Mouse (Mus musculus): ENCODE measurements around the gene Garem2.

The Garem2 gene

DNA sequence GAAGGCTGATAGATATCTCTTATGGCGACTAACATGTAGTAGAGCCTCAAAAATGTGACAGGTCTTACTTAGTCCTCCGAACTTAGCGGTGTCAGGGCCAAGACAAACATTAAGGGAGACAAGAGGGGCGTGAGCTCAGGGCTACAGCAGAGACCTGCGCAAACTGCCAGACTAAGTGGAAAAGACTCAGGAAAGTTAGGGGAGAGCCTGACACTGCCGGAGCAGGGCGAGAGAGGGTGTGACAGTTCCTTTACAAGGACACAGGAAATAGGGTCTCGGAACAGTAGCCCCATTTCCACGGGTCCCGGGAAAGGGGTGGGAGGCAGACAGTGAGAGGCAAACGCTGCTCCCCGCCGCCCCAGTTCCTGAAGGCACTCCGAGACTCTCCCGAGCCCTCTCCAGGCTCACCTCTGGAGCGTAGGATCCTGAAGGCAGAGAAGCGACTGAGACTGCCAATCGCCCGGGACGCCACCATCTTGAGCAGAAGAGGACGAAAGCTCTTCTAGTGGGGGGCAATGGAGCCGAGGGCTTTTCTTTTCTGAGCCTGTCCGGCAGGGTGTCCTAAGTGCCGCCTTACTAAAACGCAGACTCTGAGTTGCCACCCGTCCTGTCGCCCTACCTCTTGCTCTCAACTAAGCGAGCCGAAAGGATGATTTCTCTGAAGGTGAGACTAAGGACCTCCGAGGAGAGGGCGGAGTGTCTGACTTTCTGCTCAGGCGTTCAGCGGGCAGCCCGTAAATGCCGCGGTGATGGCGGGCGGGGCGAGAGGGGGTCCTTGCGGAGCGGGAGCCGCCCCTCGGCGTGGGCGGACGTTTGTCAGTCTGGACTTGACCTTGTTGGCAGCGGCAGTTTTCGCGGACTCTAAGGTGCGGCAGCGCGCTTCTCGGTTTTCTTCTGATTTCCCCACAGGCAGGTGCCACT lies 49.8 kb downstream of the Garem2 start, which contains the start of the genes Hadha and Hadhb:
Gene Hadha (minus strand): TSS at position 689 of the 921 bp plus-strand sequence.
Gene Hadhb (plus strand): TSS at position 775 of the 921 bp plus-strand sequence.
- DNase-seq = peak; percentile 93

DNA sequence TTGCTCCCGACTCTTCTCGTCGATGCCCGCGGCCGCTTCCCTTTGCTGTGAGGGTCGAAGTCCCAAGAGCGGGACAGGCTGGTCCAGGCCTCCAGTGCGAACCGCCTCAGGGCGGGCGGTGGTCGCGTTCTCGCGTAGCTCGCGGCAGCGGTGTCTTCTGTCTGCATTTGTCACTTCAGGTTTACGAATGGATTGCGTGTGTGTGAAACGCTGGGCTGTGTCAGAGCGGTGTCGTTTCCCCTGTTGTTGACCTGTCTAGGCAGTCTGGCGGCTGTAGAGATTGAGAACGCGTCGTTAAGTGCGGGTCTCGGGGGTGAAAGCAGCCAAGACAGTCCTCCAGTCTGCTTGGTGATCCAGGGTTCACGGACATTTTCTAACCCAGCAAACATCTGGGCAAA lies 50.4 kb downstream of the Garem2 start:
- DNase-seq = no peak

DNA sequence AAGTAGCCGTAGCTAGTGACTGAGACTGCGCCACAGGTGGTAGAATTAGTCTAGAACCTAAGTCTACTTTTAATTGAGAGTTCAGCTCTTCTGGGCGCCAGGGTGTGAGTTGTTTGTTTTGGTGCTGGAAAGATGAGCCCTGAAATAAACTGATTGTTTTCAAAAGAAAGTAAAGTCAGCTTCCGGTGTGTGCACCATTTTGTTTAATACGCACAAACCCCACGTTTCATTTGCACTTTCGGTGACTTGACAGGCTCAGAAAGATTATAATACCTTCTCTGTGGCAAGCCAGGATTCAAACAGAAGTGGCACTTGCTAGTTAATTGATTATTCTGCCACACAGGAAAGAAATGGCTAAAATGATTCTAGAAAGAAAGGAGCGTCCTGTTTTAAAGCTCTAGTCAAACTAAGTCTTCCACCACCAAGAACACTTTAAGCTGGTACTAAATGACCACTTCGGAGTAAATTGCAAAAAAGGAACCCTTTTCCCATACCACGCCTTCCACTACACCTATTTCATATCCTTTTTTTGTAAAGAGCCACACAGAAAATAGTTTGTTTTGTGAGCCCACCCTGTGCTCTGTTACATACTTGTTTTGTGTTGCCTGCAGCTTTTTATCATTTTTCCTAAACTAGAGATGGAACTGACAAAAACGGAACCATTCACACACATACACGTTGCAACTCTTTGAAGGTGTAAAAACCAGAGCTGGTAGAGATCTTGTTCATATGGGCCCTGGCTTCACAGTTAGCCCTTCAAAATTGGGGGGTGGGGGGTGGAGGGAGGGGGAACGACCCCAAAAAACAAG lies 51.1 kb downstream of the Garem2 start:
- no peak for DNase-seq

DNA sequence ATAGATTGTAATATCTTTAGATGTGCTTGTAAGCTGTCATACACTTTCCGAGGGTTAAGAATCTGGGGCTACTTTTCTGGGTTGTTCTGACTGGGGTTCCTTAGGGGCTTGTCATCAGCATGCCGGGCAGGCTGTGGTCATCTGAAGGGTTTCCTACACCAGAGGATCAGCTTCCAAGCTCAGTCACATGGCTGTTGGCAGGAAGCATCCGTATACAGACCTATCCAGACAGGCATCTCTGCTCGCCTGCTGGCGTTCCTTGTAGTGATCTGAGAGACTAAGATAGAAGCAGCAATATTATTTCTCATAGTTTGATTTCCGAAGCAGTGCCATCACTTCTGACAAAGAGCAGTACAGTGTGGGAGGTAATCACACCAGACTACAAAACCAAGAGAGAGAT lies 54.6 kb downstream of the Garem2 start:
- DNase-seq = peak; percentile 30

DNA sequence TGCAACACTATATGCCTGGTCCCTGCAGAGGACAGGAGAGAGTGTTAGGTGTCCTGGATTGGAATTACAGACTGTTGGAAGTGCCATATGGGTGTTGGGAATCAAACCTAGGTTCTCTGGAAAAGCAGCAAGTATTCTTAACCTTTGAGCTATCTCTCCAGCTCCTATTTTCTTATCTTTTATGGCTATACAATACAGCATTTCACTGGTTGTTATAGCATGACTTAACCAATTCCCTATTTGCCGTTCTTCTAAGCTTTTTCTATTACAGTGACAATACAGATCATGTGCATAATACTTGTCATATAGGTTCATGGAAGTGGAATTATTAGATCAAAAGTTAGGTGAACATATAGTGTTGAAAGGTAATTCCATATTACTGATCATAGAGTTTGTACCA lies 56.9 kb downstream of the Garem2 start:
- no peak for DNase-seq

DNA sequence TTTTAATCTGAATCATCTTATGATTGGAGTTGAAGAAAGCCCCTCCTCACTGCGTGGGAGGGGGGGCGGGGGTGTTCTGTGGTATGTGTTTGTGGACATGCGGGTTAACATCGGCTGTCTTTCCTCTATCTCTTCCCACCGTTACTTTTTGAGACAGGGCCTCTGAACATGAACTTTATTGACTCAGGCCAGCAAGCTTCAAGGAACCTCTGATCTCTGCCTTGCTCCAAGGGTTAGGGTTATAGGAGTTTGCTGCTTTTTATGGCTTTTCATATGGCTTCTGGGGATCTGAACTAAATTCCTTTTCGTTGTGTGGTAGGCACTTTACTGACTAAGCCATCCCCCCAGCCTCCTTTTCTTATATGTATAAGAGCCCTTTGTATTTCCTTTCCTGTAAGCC lies 57.4 kb downstream of the Garem2 start:
- DNase-seq = no peak

DNA sequence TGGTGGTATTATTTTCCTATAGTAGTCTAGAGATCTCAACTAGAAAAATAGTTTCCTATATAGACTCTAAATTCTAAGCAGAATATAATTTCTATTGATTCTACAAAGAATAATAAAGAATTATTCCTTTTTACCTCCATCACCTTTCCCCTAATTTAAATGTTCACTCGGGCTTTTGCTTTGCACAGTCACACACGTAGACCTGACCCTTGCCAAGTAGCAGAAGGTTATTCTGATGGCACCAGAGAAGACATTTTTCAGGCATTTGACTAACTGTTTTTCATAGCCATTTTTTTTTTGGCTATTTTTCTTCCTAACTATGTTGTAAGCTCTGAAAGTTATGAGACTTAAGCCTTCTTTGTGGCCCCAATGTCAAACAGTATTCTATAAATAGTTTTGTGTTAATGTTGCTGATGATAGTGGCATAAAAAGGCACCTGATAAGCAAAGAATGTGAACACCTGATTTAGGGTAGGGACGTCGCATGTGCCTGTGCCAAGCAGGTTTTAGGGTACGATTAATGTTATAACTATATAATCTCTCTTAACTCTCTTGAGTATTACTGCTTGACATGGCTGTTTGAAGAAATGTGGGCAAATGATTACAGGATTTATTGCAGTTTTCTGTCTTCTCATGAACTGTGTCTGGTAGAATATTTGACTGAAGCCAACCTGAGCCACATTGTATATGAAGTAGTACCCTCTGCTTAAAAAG lies 60.4 kb downstream of the Garem2 start:
- no peak for DNase-seq
